Mouse (Mus musculus) mature B cell (primary cell): ENCODE measurements around the gene Btbd1.
"Not testable (repeated sequence)": the region's sequence is repeated elsewhere in the genome, so short reads cannot be mapped to it uniquely, and the experiment has no call there.

Experiments
- in situ Hi-C: fragments of 300-500 bp; cut with MboI; formaldehyde crosslinking; loops from 2 replicates; pipeline ENCODE4 v1.14.3; 2019

Btbd1 gene

DNA sequence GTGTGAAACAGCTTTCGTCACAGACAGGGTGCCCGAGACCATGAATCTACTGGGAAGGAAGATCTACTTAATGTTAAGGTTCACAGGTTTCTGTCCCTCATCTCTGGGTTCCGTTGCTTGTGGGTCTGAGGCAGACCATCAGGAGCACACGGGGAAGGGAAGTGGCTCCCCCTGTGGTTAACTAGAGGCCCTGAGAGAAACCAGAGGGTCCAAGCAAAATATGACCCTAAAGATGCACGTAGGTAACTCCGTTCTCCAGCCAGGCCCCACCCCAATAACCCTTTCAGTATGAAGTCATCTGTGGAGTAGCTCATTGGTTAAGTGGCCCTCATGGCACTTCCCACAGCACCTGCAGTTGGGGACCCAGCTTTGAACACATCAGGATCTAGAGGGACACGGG is 20.4 kb upstream of the Btbd1 start:
- in situ Hi-C loops = no loop called here

DNA sequence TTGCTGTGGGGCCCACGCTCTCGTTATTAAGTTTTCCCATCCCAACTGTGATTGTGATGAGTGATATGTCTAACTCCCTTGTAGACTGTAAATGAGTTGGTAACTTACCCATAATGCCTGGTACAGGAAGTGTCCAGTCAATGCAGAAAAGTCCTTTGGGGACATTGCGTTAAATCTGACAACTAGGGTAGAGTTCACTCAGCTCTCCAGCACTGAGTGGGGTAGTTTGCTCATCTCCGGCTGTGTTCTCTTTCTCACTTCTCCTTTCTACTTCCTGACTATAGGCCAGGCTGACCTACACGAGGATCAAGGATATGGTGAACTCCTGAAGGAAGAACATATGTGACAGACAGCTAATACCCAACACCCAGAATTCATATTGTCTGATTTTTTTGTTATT is 20.0 kb upstream of the Btbd1 start:
- in situ Hi-C loops = no loop called here

DNA sequence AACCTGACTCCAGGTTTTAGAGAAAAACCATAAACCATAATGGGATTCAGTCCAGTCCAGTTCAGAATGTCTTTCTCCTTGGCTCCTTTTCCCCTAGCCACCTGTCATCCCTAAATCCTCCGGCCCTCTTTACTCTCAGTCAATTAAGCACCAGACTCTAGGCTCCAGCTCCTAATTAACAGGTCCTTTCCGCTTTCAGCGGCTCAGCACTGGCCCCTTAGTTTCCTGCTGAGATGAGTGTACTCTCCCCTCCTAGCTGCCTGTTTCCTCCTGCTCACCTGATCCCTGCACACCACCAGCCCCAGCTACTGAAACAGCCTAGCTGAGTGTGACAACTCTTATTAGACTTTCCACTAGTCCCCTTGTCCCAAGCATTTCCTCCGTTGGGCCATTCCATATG is 18.5 kb upstream of the Btbd1 start:
- in situ Hi-C loops = no loop called here

DNA sequence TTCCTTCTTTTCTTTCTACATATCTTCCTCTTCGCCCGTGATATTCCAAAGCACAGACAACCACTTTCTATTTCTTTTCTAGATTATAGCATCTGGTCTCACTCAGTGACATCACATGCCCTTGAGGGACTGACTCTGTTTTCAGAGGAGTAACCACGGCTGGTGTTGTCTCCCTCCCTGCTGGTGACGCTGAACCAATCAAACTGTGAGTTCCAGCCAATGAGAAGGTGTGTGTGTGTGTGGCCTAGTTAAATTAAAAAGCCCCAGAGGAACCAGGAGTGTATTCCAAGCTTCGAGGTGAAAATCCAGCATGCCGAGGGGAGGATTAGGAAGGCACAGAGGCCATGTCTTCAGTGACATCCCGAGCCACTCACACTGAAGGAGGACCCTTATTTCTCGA is 17.8 kb upstream of the Btbd1 start:
- in situ Hi-C loops = no loop called here

DNA sequence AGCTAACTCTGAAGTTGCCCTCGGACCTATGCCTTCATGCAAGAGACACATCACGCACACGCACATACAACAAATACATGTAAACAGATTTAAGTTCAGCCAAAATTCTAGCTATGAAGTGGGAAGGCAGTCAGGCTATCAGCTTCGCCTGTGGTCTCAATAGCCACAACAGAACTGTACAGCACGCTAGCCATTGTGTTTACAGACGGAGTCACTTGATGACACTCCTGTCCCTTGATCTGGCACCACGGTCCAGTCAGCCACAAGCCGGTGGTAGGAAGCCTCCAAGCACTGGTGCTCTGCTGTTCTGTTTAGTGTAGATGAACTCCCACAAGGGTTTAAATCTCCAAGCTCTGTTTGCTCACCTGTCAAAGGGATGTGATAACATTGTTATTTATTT is 16.8 kb upstream of the Btbd1 start:
- in situ Hi-C loops = no loop called here

DNA sequence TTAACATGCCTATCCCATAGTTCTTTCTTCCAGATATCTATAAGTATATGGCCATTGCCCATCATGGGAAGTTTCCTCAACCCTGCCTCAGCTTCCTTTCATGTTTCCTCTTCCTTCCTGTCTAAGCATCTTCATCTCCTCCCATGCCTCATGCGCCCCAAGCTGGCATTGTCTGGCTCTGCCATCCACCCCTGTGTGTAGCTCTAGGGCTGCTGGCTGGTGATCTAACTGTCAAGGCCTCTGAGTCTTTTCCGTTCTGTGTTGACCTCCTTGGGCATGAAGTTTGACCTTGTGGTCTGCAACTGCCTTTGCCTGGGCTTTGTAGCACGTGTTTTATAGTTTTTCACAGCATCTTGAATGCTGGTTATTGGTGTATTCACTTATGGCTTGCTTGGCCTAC is 16.1 kb upstream of the Btbd1 start:
- in situ Hi-C loops = no loop called here

DNA sequence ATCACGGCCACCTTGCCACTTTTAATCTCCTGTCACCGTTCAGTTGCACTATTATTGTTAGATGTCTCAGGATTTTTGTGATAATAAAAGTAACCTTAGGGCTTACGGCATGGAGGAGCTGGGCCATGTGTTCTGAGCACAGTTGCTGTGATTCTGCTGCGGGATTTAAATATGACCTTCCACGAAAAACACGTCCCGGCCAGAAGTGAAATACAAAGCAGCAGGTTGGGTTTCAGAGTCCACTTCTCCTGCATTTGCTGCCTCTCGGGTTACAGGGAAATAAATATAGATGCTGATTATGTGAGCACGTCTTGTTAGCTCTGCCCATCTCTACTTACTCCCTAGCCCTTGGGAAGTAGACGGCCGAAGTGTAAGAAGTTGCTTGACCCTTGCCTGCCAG is 15.6 kb upstream of the Btbd1 start:
- in situ Hi-C loops = no loop called here

DNA sequence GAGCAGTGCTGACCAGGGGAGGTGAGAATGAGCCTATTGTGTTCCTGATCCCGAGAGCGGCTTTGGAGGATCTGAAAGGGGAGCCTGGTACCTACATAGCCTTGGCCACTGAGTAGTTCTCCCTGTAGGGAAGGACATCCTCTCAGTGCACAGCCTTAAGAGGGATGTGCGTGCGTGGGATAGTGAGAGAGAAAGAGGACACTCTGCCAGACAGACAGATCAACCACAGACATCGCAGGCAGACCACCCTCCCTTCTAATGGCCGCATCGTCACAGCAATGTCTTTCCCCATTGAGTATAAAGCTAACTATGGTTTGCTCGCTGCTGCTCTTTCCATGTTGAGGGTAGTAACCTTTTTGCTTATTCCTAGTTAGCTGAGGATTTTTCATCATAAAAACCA is 14.7 kb upstream of the Btbd1 start:
- in situ Hi-C loops = no loop called here

DNA sequence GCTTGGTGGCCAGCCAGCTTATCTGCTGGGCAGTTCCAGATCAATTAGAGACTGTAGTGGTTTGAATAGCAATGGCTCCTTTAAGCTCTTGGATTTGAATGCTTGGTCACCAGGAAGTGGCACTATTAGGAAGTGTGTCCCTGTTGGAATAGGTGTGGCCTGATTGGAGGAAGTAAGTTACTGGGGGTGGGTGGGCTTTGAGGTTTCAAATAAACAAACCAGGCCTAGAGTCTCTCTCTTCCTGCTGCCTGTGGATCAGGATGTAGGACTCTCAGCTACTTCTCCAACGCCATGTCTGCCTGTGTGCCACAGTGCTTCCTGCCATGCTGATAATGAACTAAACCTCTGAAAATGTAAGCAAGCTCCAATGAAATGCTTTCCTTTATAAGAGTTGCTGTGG is 13.8 kb upstream of the Btbd1 start:
- in situ Hi-C loops = no loop called here

DNA sequence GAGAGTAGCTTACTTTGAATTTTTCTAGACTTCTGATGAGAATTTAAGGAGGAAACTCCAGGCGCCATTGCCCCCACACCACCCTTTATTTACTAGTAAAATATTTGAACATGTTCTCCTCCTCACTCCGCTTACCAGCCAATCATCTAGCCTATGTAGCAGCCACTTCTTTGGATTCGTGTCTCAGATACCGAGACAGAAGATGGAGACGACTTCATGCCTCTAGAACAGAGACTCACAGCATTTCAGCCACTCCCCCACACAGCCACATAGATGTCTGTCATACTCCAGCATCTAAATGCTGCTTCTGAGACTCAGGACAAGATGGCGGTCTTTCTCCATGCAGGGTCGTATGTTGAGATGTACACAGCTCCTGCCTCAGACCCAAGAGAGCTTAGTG is 12.9 kb upstream of the Btbd1 start:
- in situ Hi-C loops = no loop called here

DNA sequence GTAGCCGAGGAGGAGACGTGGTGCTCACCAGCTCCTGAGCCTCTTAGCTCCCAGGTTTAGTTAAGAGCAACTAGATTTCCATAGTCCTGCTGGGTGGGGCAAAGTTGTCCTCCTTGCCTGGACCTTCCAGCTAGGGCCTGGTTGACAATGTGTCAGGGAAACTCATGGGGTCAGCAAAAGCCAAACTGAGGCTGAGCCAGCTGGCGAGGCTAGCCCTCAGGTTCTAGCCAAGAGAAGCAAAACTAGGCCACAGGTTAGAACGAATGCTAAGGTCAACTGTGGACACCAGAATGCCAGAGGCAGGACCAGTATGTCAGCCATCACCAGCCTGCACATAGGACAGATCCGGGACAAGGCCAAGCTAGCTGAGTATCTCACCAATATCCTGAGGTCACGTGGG is 12.2 kb upstream of the Btbd1 start:
- in situ Hi-C loops = no loop called here

DNA sequence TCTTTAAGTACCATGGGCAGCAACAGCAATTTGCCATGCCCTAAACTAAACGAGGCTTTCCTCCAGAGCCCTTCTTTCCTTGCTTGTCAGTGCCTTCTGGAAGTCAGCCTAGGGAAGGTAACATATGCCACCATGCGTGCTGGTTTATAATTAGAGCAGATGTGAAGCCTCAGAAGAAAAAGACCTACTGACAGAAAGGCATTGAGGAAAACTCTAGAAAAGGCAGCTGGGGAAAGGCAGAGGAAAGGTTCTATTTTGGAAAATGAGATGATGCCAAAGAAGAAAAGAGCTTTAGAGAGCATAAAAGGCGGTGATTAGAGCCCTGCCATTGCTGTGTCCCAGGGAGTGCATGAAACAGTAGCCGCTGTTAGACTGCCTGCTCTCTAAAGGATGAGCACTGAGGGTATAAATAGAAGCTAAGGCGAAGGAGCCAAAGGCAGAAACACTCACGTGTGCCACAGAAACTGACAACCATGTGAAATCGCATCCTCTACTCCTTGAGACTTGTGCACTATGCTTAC is 11.5 kb upstream of the Btbd1 start:
- in situ Hi-C loops = no loop called here

DNA sequence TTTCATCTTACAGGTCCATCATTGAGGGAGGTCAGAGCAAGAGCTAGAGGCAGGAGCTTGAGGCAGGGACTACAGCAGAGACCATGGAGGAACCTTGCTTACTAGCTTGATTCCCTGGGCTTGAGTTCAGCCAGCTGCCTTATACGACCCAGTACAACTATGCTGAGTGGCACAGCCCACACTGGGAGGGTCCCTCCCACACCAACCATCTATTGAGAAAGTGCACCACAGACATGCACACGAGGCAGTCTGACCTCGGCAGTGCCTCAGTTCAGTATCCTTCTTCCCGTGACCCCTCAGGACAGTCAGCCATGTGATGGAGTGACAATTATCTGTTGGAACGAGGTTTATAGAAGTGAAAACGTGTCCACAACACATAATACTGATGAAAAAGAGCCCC is 10.5 kb upstream of the Btbd1 start:
- in situ Hi-C loops = no loop called here

DNA sequence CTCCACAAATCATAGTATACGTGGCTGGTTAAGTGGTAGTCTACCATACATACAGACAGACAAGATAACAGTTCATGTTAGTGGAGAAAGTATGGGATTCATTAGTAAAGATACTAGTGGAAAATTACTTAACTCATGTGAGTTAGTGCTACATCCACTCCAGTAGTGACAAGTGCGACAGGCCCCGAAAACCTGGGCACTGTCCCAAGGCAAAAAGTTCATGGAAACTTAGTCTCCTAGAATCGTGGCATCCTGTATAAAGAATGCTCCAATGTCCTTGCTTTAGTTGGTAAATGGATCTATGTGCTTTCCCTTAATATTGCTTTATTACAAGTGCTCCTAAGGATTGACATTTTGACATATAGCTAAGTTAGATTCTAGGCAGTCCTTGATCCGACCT is 8.5 kb upstream of the Btbd1 start:
- in situ Hi-C loops = not testable (repeated sequence)

DNA sequence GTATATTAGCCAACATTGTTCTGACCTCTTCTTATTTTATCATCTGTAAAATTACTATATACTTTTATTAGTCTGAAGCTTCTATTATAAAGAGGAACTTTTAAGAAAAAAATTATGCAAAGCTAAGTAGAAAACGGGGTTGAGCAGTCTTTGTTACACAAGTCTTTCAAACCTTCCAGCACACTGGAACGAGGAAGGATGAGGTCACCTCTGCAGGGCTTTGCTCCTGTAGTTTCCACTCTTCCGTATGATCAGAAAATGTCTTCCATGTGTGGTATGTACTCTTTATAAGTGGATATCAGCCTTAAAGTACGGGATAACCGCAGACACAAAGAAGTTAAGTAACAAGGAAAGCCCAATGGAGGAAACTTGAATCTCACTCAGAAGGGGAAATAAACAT is 6.2 kb upstream of the Btbd1 start:
- in situ Hi-C loops = no loop called here

DNA sequence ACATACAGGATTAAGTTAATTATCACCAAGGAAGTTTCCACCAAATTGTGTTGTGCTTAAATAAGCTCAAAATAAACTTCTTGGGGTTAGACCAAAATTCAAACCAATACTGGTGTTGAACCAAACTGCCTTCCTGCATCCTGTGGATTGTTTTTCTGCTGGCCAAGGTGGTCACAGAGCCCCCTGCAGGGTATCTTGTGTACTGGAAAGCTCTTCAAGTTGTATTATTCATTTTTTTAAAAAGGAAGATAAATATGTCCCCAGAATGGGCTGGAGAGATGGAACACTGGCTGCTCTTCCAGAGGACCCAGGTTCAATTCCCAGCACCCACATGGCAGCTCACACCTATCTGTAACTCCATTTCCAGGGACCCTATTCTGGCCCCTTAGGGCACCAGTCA is 5.6 kb upstream of the Btbd1 start:
- in situ Hi-C loops = no loop called here

DNA sequence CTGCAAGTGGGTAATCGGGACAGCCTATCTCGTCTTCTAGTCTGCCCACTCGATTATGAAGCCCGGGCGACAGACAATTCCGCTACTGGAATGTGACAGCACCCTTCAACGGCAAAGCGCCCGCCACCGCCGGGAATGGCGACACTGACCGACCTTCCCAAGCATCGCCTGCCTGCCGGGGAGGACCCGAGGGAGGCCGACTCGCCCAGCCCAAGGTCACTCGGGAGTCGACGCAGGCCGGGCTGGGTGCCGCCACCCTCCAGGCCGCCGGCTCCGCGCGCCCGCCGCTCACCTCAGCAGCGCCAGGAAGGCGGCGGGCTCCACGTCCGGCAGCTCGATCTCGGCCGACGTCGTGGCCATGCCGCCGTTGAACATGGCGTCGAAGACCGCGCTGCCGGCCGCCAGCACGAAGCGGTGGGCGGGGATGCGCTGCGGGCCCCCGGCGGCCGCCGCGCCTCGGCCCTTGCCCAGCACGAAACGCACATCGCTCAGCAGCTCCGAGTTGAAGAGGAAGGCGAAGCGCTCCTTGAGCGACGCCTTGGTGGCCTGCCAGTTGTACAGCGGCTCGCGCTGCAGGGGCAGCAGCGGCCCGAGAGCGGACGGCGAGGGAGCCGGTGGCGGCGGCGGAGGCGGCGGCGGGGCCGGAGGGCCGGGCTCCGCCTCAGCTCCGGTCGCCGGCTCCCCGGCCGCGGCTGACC is 401 bp downstream of the Btbd1 start:
- in situ Hi-C loops = no loop called here

DNA sequence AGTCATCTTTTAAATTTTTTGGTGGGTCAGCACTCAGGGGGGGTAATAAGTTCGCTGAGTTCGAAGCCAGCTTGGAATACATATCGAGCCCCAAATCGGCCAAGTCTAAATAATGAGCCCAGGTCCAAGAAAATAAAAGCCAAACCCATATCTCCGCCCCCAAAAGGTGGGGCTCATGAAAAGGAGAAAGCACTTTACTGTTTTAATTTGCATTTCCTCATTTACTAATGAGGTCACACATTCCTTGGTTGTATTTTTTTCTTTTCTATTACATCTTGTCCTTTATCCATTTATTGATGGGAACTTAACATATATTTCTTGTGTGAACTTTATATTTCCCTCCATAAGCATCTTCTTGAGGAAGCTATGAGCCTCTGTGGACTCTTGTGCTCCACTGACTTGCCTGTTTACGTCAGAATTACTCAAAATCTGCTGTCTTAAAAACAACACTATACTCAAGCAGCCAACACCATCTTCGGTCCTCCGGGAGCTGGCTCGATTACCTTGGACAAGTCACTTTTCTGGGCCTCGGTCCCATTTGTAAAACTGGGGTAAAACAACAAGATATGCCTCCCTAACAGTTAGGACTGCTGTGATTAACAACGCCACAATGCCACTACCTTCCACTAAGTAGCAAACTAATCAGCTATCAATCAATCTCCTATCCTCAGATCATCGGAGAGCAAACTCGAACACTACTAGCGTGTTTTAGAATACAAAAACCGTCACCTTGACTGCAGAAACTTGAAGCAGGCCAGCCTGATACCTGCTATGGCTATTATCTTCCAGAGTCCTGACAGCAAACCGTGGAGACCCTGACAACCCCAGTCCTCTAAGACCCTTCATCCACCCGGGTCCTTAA is 1.2 kb downstream of the Btbd1 start:
- in situ Hi-C loops = no loop called here

DNA sequence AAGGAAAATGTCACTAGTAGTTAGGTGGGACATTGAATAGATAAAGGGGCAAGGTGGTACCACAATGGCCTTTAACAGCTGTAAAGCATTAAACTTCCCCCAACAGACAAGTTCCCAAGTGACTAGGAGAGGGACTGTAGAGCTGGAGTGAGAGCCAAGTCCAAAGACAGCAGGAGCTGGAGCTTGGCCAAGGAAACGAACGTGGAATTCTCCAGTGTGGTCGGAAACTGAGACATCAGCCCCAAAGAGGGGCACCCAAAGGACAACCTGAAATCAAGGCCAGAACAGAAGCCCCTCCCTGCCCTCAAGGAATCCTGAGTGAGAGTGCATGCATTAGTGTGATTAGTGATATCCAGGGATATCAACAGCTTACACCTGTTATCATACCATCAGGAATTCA is 3.9 kb downstream of the Btbd1 start:
- in situ Hi-C loops = no loop called here

DNA sequence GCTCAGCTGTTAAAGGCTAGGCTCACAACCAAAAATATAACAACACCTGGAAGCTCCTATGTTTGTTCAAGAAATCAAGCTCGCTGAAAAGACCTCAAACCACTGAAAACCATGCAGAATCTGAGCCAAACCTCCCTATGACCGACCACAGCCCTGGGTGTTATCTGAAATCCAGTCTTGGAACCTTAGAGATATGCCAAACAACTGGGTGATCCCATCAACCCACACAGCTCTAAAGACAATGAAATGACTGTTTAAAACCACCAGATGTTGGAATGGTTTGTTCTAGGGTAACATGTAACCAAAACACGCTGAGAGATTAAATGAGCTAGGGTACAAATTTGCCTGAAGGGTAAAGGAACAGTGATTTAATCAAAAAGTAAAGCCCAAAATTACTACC is 4.3 kb downstream of the Btbd1 start:
- in situ Hi-C loops = no loop called here

DNA sequence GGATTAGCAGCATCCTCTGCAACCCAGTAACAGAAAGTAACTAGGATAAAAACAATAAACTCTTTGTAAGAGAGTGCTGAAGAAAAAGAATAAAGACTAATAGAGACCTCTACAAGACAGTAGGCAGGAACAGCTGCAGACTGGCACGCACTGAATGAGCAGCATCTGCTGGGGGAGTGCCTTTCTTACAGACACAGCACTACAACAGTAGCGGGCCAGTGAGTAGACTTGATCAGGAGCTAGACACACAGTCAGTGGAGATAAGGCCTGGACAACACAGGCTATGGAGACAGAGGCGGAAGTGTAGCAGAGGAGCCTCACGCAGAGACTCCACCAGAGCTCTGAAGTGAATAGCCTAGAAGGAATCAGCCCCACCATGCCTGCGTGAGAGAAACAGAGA is 23.2 kb downstream of the Btbd1 start:
- in situ Hi-C loops = no loop called here

DNA sequence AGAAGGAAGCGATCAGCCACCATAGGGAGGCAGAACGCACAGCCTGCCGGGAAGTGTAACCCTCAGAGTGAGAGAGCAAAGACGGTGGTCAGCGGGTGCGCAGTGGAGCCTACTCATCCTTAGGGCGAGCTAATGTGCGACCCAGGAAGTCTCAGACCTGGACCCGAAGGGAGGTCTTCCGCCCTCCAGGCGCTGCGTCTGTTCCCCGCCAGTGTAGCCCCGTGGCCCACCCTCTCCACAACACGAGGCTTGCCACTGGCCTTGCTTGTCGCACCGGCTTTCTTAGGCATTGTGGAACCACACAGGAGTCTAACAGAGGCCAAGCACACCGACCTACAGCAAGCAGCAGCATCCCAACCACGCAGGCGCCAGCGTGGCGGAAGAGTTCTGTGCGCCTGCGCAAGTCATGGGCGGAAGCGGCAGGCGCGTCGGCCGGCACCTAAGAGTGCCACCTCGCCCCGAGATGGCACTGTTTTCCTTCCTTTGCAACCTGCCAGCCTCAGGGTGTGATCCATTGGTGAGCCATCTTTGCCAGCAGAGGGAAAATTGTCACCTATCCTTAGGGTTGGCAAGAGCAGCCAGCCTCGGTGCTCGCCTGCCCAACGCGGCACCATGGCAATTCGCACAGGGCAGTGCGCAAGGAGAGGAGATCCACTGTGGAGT is 40.0 kb downstream of the Btbd1 start, which contains the start of gene 3110040N11Rik:
Gene 3110040N11Rik (minus strand): TSS at position 384 of the 663 bp plus-strand sequence.
- in situ Hi-C loops = loop anchor here (25.0 kb wide), 1 partner anchor 323 kb away; no protein-coding TSS in a partner anchor

DNA sequence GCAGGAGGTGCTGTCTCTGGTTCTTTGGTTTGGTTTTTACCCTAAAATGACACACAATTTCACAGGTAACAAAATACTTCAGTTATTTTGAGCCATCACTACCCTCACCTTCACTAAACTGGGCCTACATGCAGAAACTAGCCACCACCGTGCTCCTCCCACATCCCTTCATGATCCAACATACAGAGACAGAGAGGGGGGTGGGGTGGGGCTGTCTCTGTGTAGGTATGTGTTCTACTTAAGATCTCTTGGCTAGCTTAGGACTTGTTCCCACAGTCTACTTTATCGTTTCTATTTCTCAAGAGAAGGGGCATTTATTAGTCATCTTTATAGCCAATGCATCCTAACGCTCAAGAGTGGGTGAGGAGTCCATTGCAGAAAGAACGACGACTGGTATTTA is 40.7 kb downstream of the Btbd1 start:
- in situ Hi-C loops = loop anchor here (25.0 kb wide), 1 partner anchor 324 kb away; no protein-coding TSS in a partner anchor
